Mouse (Mus musculus): ENCODE measurements around the gene Psmg3.

The Psmg3 gene

DNA sequence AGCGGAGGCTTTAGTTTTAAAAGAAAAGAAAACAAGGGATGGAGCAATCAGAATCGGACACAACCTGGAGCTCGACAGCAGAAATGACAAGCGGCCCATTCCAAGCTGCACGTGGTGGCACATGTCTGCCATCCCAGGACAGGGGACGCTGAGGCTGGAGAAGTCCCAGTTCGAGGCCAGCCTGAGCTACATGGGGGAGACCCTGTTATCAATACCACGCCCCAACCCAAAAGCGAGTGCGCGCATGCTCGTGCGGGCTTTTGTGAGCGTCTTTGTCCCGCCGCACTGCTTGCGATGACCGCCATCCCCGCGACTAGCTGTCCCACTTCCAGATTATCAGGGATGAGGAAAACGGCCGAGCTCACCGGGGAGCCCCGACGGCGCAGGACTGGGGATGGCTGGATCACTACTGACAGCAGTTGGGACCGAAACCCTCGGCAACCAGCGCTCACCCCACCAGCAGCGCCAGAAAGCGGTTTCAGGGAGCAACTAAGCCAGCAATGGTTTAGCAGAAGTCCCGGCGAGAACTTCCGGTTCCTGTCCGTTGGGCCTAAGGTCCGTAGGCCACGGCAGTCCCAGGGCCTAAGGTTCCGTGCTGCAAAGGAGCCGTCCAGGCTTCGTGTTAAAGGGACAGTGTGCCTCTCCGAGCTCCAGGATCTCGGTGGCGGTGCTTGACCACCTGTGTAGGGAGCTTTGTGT, at the start of gene Psmg3, which contains the start of gene Gm26938:
Gene Psmg3 (minus strand): TSS at position 529 of the 699 bp plus-strand sequence.
Gene Gm26938 (minus strand): TSS at position 51 of the 699 bp plus-strand sequence.
- in situ Hi-C loops (cut with MboI; ENCODE audit: unreplicated experiment in 2 of 2), result loop anchor here (10.0 kb wide), 2 partner anchors 52 to 292 kb away; partner anchors contain the start of gene Ints1 (in 1 of the 2)

DNA sequence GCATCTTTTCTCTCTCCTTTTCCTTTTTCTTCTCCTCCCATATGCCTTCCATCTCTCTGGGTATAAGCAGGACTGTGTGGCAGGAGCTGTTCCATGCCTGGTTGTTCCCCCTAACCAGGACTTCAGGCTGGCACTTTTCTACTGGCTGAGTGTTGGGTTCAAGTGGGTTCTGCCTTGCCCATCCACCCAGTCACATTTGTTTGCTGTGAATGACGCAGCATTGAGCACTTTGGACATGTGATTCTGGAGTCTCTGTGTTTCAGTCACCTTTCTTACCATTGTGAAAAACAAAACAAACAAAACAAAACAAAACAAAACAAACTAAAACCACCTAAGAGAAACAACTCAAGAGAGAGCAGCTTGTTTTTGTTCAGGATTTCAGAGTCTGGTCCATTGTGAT, 44.8 kb upstream of the Psmg3 start:
- in situ Hi-C loops (cut with MboI; ENCODE audit: unreplicated experiment in 2 of 2), result no loop called here

DNA sequence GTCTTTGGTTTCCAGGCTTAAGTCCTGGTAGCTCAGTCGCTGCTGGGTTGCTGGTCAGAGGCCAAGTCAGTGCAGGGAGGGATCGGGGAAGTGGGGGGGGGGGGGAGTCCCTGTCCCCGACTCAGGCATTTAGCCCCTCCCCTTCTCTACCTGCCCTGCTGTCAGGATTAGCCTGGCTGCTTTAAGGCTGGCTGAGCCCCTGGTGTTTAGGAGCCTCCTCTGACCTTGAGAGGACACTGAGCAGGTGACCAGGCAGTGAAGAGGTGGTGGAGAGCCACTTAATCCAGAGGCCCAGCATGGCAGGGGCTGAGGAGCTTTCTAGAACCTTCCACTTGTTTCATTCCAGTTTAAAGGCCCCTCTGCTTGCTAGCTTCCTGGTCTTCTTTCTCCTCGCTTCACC, 44.2 kb upstream of the Psmg3 start:
- in situ Hi-C loops (cut with MboI; ENCODE audit: unreplicated experiment in 2 of 2), result no loop called here

DNA sequence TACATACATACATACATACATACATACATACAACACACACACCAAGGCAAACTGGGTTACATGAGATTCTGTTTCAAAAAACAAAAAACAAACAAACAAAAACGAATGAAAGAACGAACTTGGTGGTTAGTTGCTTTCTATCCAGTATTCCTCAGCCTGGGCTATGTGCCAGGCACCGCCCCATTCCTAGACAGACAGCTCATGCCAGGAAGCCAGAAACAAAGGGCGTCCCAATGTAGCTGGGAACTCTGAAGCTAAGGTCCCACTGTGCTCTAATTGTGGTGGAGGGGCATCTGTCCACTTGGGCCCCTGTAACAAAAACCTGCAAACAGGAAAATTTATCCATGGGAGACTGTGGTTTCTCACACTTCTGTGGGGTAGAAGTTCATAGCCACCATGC, 36.1 kb upstream of the Psmg3 start:
- in situ Hi-C loops (cut with MboI; ENCODE audit: unreplicated experiment in 2 of 2), result no loop called here

DNA sequence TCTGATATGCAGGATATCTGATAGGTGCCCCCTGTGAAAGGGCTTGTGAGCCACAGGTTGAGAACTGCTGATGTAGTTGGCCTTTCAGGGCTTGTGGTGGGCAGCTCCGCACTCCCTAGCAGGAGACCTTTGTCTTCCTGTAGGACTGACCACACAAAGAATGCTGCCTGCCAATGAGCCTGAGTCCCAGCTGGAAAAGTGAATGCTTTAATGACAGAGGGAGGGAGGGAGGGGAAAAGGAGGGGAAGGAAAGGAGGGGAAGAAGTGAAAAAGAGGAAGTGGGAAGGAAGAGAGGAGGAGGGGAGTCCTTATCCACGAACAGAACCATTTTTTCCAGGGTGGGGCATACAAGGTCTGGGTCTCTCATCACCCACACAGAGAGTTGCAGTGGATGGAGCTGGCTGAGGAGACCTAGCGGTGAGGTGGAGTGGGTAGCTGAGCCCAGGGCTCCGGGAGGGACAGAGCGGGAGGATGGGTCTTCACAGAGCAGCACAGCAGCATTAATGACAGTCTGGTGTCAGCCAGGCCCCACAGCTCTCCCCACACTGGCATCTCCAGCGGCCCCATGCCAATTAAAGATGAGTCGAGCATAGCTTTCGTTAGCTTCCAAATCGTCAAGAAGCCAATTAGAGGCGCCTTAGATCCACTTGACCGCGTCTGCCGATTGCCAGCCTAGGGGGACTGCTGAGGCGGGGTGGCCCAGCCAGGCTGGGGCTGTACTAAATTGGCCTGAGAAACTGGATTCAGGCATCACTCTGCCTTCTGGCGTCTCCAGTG, 33.8 kb upstream of the Psmg3 start:
- in situ Hi-C loops (cut with MboI; ENCODE audit: unreplicated experiment in 2 of 2), result no loop called here

DNA sequence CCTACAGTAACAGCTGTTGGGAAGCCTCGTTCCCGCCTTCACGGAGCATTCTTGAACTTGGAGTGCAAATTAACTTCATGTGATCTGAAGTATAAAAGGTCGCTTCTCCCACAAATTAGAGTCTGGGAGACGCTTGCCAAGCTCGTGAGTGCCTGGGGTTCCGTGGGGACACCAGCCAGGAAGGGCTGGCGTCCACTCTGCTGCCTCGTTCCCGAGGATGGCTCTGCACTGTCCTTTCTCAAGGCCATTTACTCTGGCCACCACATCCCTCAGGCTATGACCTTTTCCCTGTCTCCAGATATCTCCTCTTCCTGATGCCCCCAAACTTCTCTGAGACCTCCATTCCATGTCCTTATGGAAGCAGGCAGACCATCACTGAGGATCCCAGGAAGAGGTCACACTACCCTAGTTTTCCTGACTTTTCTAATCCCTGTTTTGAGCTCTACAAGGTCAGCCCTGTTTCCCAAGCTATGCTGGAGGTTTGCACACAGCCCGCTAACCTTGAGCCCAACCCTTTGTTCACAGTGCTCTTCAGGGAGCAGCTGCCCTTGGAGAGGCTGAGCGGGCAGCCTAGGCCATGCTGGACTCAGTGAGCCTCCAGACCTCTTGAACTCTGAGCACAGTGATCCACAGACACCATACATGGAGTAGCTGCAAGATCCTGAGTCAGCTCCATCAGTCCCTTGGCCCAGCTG, 23.1 kb upstream of the Psmg3 start:
- in situ Hi-C loops (cut with MboI; ENCODE audit: unreplicated experiment in 2 of 2), result loop anchor here in 1 of 2 experiments (10.0 kb wide), 1 partner anchor 185 kb away; no protein-coding TSS in a partner anchor

DNA sequence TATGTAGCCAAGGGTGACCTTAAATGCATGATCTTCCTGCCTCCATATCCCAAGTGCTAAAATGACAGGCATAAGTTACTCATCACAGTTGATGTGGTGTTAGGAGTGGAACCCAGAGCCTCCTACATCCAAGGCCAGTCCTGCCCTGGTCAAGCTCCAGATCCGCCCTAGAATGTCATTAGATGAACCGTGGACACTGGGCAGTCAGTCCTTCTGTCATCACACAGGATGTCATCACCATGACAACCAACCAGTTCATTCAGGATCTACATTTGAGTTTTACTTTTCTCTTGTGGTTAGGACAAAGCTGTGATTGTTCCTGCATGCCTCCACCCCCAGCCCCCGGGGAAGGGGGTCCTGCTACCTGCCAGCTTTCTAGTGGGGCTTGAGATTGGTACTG, 12.5 kb upstream of the Psmg3 start:
- in situ Hi-C loops (cut with MboI; ENCODE audit: unreplicated experiment in 2 of 2), result loop anchor here (5.0 to 10.0 kb wide), 5 partner anchors 453 to 698 kb away; no protein-coding TSS in a partner anchor

DNA sequence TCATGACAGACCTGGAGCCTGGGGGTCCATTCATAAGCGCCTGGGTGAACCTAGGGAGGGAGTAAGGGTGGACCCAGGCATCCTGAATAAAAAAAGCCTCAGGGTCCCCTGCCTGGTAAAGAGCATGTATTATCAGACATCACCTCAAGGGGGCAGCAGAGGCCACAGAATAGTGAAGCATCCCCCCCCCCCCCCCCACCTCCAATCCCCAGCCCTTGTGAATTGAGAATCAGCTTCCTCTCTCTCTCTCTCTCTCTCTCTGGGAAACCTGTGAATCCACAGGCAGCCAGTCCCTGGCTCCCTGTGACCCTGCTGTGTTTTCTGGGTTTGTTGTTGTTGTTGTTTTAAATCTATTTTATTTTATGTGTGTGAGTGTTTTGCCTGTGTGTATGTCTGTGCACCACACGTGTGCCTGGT, 11.8 kb upstream of the Psmg3 start:
- in situ Hi-C loops (cut with MboI; ENCODE audit: unreplicated experiment in 2 of 2), result loop anchor here (5.0 to 10.0 kb wide), 5 partner anchors 454 to 699 kb away; no protein-coding TSS in a partner anchor

DNA sequence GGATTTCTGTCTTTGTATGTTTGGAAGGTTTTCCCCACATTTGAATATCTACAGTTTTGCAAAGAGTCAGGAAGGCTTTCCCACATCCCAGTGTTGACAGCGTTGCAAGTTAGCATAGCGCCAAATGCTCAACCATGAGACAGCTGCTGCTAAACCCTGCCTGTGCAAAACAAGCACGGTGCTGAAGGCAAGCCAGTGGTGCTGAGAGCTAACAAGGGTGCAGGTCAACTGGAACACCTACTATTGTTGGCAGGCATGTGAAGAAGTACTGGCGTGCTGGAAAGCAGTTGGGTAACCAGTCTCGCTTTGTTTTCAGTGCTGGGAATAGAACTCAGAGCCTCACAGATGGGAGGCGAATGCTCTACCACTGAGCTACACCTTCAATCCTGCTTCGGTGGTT, 9.0 kb upstream of the Psmg3 start:
- in situ Hi-C loops (cut with MboI; ENCODE audit: unreplicated experiment in 2 of 2), result loop anchor here (5.0 to 10.0 kb wide), 5 partner anchors 457 to 702 kb away; no protein-coding TSS in a partner anchor

DNA sequence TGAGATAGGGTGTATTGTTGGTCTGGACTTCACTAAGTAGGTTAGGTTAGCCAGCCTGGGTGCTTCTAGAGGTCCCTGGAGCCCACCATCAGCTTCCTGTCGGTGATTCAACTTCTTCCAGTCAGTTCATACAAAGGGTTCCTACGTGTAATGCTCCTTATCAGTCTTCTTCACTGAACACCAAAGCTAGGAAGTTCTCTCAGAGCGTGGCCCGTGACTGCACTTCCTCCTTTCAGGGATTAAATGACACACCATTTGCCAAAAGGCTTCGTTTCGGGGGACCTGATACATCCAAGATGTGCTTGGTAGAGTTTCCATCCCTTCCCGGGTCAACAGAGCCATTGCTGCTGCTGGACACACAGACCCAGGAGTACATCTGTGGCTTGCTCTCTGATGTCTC, 5.4 kb upstream of the Psmg3 start:
- in situ Hi-C loops (cut with MboI; ENCODE audit: unreplicated experiment in 2 of 2), result loop anchor here (5.0 to 10.0 kb wide), 3 partner anchors 310 to 563 kb away; no protein-coding TSS in a partner anchor

DNA sequence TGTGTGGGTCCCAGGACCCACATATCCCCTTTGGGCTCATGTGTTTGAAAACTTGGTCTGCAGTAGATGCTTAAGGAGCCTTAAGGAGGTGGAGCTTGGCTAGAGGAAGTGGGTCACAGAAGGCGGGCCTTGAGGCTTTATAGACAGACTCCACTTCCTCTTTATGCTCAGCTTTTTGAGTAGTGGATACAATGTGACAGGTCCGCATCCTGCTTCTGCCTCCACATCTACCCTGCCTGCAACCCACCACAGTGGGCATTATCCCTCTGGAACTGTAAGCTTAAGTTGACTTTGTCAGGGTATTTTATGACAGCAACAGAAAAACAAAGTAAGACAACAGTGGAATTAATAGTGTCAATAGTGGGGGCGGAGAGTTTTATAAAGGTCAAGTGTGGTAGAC, 4.0 kb upstream of the Psmg3 start:
- in situ Hi-C loops (cut with MboI; ENCODE audit: unreplicated experiment in 2 of 2), result loop anchor here (5.0 to 10.0 kb wide), 3 partner anchors 312 to 564 kb away; no protein-coding TSS in a partner anchor

DNA sequence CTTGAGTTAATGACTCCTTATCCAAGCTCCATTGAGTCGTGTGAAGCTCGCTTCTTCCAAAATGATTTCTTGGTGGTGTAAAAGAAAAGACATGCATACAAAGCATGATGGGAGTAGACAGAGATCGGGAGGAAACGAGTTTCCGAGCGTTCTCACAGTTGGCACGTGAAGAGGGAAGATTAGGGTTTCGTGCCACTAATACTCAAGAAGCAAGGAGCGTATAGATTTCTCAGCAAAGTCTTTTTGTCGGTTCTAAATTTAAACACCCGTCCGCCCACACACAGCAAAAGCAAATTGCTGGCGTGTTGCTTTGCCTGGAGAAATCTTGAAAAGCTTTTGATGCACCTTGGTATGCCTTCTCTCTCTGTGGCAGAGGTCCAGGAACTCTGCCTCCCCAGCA, 2.7 kb upstream of the Psmg3 start:
- in situ Hi-C loops (cut with MboI; ENCODE audit: unreplicated experiment in 2 of 2), result loop anchor here (10.0 kb wide), 2 partner anchors 55 to 295 kb away; partner anchors contain the start of gene Ints1 (in 1 of the 2)

DNA sequence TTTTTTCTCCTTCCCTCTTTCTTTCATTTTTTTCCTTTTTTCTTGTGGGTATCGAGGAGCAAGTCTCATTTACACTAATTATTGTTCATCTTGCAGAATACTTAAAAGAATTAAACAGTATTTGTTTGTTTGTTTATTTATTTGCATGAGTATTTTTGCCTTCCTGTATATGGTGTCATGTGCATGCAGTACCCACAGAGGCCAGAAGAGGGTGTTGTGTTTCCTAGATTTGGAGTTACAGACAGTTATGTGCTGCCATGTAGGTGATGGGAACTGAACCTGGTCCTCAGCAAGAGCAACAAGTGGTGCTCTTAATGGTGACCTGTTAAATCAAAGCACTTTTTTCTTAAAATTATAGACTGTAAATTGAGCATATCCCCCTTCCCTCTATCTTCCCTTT, 908 bp upstream of the Psmg3 start:
- in situ Hi-C loops (cut with MboI; ENCODE audit: unreplicated experiment in 2 of 2), result loop anchor here (10.0 kb wide), 2 partner anchors 53 to 293 kb away; partner anchors contain the start of gene Ints1 (in 1 of the 2)

DNA sequence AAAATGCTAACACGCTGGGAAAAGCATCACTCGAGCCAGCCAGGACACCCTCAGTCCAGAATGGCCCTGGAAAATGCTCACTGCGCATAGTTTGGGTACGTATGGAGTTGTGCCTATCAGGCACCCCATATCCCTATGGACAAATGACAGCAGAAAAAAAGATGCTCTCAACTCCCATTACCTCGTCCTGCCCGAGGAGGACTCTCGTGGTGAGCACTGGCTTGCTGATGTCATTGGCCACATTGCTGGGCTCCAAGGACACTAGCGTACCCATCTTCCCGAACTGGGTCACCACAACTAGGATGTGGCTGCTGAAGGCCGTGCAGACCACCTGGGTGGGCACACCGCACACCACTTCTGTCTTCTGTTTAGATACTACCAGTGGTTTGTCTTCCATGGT, 738 bp downstream of the Psmg3 start:
- in situ Hi-C loops (cut with MboI; ENCODE audit: unreplicated experiment in 2 of 2), result loop anchor here (10.0 kb wide), 2 partner anchors 51 to 291 kb away; partner anchors contain the start of gene Ints1 (in 1 of the 2)

DNA sequence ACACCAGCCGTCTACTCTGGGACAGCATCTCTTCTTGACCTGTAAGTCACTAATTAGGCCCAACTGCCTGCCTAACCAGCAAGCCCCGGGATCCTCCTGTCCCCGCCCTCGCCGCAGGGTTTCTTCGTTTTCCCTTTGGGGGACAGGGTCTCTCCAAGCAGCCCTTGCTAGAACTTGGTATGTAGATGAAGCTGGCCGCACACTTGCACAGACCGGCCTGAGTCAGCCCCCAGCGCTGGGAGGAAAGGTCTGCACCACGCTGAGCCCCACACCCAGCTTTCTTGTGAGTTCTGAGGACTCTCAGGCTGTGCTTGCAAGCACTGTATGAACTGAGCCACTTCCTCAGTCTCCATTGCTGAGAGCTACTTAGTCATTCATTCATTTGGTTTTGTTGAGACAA, 2.2 kb downstream of the Psmg3 start:
- in situ Hi-C loops (cut with MboI; ENCODE audit: unreplicated experiment in 2 of 2), result loop anchor here (5.0 to 10.0 kb wide), 3 partner anchors 50 to 290 kb away; partner anchors contain the start of gene Ints1 (in 1 of the 2)

DNA sequence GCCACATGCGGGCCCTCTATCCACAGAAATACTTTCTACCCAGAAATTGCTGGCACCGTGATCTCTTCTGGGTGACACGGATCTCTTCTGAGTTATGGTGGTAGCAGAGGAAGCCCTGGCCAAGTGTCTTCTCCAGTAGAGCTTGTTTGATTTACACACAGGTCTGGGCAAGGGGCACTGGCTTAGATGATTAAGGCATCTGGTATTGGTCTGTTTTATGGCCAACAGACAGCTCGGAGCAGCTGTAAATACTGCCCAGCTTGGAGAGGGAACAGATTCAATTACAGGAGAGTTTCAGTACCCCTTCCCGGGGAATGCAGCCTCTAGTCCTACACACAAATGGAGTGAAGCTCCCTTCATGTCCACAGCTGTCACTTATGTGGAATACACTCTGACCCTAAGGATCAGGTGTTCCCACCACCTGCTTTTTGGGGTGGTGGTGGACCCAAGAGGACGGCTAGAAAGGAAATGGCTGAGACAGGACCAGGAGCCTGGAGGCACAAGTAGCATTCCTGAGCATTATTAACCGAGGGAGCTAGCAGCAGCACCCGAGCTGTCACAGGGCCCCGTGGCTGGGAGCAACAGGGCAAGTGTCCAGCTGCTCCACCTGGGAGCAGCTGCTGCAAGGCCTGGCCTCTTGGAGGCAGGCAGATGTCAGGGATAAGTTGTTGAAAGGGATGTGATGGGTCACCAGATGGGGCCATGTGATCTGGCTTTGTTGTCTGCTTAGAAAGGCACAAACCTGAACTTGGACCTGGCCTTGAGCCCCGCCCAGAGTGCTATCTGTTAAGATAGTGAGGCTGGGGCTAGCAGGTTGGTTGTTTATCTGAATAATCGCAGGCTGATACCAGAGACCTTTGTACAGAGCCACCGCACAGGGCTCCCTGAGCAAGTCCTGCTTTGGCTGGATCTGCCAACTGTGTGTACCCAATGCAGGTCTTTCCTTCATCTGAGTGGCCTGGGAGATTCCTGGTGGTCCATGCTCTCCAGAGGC, 4.9 kb downstream of the Psmg3 start:
- in situ Hi-C loops (cut with MboI; ENCODE audit: unreplicated experiment in 2 of 2), result loop anchor here (5.0 to 10.0 kb wide), 3 partner anchors 47 to 287 kb away; partner anchors contain the start of gene Ints1 (in 1 of the 2)

DNA sequence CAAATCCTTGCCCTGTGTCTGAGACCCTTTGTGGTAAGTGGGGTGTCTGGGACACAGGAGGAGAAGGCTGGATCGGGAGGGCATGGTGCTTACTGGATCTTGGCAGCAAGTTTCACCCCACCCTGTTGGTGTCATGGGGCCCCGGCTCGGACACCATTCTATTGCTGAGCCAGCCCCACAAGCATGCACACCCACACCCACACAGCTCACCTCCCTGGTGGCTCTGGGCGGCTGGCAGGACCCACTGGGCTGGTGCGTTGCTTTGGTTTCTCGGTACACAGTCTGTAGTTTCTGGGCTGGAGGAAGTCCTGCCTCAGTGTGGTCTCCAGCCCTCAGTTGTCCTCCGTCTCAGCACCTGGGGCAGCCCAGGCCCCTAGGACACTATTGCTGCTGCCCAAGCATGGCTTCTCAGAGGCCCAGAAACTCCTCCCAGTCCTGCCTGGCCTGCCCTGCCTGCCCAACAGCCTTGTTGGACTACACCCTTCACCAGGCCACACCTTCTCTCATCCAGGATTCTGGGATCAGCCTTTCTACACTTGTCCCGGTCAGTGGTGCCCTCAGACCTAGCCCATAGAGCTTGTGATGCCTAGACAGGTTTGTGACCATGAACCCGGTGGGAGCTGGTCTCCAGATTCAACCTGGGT, 7.0 kb downstream of the Psmg3 start, which contains the start of gene Tmem184a:
Gene Tmem184a (minus strand): TSS at position 380 of the 644 bp plus-strand sequence.
- in situ Hi-C loops (cut with MboI; ENCODE audit: unreplicated experiment in 2 of 2), result loop anchor here (5.0 to 10.0 kb wide), 4 partner anchors 42 to 285 kb away; partner anchors contain the start of gene Ints1 (in 2 of the 2)

DNA sequence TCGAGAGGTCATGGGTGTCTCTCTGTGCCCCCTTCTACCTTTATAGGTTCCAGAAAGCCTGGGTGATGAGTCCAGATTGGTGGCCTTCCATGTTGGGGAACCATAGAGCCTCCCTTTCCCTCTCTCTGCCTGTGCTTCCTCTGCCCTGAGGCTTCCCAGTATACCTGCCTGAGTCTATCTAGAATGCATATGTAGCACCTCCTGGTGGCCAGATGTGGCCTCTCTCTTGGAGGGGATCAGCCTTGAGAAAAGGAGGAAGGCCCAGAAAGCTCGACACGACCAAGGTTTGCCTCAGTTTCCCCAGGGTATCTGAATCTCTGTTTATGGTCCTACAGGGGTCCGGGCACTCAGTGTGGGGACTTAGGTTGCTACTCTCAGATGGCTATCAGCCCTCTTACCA, 7.9 kb downstream of the Psmg3 start:
- in situ Hi-C loops (cut with MboI; ENCODE audit: unreplicated experiment in 2 of 2), result loop anchor here in 1 of 2 experiments (5.0 kb wide), 1 partner anchor 42 kb away; the partner anchor contains the start of gene Ints1

Data from v-Abl transformed pro-B cells (cell line).